Mouse (Mus musculus): ENCODE measurements at regions not wholly inside any gene's neighbourhood (a gene's known extent, or its start where the extent isn't known, plus 50 kb on each side); places are given as distances from the start of the nearest gene placed in this dataset.
A peak's percentile ranks its signal among the peaks of the same experiment; 100 is the strongest.

DNA sequence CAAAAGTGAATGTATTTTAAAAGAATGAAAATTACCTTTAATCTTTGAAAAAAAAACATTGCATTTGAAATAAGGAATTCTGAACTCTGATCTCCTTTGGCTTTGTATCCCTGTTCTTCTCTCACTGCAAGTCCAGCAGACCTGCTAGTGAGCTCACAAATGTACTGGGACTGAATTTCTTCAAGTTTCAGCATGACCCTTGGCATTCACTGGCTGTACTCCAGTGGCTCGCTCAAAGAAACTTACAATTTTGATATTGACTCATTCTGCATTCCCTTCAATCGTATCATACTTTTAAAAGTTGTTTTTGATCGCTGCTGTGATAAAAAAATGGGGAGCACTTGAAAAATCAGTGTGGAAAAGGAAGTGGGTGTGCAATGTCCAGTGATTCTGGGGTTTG lies 456.6 kb downstream of the Cd109 start:
- DNase-seq (ENCODE audit: low spot score in 2 of 2) = no peak

DNA sequence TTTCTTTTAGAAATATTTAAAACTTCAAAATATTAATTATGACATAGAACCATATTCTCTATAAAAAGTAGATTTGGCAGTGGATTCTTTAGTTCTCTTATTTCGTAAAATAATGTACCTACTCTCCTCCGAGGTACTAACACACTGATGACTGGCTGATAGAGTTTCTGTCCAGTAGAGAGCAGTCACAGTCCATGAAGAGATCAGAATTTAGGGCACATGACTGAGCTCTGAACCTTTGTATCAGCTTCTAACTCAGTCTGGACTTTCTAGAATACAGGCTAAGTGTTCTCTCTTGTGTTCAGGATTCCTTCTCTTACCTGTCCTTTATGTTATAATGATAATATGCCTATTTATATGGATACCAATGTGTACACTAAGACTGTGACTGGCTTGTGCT lies 494.3 kb downstream of the Cd109 start:
- no peak for DNase-seq (ENCODE audit: low spot score in 2 of 2)

DNA sequence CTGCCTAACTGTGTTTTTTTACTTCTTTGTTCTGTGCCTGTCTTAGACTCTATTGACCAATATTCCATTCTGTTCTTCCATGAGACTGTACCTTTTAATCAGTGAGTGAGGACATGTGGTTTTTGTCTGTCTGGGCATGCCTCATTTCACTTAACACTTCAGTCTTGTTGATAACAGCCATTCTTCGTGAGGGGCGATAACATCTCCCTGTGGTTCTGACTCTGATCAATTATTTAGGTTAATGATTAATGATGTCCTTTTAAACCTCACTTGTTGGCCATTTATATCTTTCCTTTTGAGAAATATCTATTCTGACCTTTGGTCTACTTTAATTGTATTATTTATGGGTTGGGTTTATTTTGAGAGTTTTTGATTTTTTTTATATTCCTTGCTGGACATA lies 496.0 kb downstream of the Cd109 start:
- DNase-seq (ENCODE audit: low spot score in 2 of 2) = no peak

DNA sequence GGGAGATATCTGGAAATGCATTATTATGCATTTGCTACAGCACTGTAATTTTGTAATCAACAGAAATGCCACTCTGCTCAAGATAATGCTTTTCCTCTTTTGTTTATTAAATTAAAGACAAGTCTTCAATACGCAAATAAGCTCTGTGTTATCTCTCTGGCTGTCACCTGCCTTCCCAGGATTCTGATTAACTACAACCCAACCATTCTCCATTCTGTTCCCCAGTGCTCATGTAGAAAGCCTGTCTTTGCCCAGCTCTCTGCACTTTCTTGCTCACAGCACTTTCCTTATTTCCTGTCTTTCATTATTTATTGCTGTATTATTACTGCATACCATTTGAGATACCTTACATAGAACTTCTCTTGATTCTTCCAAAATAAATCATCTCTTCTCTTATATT lies 525.6 kb downstream of the Cd109 start:
- DNase-seq (ENCODE audit: low spot score in 2 of 2) = no peak

DNA sequence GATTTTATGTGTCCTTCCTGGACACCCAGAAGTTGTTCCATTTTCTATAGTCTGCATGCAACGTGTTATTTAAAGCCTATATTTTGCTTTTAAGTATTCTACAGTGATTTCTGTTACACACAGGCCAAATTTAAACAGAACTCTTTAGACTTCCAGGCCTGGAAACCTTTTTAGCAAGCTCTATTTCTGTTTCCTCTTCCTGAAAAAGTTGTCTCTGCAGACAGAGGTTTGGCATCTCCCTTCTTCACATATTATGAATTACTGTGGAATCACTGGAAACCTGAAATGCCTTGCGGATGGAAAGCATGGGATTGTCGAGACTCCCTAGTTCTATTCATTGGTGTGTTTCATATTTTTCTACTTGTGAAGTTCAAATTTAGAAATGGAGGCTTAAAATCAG lies 530.7 kb downstream of the Cd109 start:
- DNase-seq (ENCODE audit: low spot score in 2 of 2) = no peak

DNA sequence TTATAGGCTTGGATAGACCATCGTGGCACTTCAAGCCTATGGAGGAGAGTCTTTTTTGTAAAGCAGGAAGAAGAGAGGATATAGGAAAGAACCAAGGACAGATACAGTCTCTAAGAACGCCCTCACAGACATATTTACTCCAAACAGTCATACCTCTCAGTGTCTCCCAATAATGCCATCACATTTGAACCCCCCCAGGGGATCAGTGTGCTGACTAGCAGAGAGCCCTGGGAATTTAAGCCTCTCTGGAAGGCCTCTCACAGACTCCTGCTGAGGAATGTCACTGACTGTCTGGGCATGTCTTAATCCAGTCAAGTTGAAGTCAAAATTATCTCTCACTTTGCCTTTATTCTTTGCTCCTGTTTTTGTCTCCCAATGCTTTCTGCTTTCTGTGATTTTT lies 550.2 kb downstream of the Cd109 start:
- DNase-seq (ENCODE audit: low spot score in 2 of 2) = no peak

DNA sequence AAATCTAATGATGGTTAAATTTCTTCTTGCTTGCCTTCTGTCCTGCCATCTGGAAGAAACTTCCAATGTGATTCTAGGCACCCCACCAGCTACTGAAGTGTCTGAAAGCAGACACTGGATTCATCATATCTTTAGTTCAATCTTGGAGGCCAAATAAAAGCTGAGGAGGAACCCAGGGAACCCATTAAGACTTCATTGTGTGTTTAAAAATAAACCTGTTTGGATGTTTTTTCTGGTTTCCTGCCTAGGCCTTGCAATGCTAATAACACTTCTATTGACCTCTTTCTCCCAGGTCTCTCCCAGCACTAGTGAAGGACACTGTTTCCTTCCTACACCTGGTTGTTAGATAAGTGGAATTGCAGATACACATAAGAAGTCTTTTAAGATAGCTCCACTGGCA lies 545.6 kb downstream of the Col12a1 start:
- no peak for DNase-seq (ENCODE audit: low spot score in 2 of 2)

DNA sequence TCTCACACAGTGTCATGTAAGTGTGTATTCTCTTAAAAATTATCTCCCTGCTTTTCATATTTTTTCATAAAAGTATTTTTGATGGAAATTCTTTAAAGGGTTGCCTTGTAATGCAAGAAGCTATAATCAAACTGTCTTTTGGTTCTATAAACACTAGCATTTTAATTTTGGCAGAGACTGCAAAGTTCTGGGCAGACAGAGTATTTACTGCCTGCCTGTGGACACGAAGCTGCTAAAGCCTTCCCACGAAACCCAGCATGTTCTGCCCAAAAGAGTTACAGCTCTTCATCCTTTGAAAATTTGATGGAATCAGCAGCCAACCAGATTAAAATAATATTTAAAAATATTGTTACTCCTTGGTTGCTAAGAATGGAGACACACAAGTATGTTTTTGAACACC lies 538.7 kb downstream of the Col12a1 start:
- no peak for DNase-seq (ENCODE audit: low spot score in 2 of 2)

DNA sequence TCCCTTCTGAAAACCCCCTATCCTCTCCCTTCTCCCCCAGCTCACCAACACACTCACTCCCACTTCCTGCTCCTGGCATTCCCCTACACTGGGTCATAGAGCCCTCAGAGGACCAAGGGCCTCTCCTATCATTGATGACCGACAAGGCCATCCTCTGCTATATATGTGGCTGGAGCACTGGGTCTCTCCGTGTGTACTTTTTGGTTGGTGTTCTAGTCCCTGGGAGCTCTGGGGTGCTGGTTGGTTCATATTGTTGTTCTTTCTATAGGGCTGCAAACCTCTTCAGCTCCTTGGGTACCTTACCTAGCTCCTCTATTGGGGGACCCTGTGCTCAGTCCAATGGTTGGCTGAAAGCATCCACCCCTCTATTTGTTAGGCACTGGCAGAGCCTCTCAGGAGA lies 523.2 kb downstream of the Col12a1 start:
- no peak for DNase-seq (ENCODE audit: low spot score in 2 of 2)

DNA sequence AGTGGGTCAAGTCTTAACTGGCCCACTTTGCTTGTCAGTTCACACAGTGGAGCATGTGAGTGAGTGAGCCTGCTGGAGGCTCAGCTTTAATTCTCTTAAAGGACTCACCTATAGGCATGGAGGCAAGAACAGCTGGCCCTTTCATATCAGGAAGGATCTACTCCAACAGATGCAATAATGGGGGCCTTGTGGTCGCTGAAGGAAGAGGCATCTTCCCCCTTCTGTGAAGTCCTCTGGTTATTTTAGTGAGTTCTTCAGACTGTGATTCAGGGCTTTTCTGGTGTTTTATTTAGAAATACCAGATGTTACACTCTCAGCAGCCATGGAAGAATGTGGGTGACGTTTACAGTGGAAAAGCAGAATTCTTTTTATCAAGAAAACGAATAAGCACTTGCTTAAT lies 516.9 kb downstream of the Col12a1 start:
- peak in 1 of 2 experiments; percentile 11 for DNase-seq (ENCODE audit: low spot score in 2 of 2)

DNA sequence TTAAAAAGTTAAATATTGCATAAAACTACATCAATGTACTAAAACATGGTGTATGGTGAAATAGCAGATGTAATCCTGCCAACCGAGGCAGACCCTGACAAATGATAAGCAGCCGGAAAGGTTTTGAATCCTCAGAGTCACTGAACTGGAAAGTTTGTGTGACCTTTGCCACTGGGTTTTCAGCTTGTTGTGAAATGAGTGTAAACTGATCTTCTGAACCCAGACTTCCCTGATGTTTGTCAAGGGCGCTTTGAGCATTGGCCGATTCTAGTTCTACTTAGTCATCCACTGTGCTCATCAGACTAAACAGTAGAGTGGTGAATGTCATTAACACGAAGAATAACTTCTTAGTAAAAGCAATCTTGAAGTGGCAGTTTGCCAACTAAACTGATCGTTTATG lies 505.3 kb downstream of the Col12a1 start:
- no peak for DNase-seq (ENCODE audit: low spot score in 2 of 2)

DNA sequence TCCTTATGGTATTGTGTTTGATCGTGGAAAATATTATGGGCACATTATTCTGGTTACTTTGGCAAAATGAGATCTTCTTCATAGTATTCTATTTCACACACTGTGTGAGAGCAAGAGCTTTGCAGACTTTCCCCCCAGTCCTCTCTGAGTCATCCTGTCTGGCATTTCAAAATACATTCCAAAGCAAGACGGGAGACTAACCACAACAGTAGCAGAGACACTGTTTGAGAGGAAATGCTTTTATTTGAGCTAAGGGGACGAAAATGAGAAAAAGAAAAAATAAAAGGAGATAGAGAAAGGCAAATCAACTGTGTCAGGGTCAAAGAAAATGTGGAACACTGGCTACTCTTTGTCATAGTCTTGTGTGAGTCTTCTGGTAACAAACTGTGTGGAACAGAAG lies 502.6 kb downstream of the Col12a1 start:
- DNase-seq (ENCODE audit: low spot score in 2 of 2) = peak in 1 of 2 experiments; percentile 22

DNA sequence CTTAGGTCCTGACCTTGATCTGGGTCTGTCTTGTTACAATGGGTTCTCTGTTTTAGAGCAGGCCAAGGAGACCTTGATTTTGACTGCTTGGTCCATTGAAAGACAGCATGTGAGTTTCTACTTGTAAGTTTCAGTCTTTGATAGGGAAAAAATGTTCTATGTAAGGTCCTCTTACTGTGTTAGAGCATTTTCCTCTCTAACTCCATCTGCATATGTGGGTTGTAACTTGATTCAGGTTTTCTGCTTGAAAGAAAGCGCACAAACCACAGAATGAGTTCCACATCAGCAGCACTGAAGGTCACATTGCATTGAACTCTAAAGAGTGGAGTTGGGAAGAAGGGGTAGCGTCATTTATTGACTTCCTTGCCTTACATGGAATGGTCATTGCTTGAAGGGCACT lies 502.2 kb downstream of the Col12a1 start:
- no peak for DNase-seq (ENCODE audit: low spot score in 2 of 2)

DNA sequence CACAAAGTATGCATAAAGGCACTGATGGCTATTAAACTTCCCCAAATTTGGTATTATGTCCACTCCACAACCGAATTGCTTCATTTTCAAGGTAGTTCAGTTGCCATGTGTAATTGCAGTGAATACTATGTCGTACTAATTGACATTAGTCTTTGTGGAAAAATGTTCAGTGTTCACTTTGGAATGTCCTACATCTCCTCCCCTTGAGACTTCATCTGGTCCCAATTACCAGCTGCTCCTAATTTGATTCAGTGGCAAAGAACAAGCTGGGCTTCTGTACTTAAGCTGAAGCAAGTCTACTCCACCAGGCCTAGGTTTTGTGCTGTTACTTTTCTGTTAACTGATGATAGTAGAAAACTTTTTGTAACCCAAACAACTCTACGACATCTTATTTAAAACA lies 485.6 kb downstream of the Col12a1 start:
- no peak for DNase-seq (ENCODE audit: low spot score in 2 of 2)

DNA sequence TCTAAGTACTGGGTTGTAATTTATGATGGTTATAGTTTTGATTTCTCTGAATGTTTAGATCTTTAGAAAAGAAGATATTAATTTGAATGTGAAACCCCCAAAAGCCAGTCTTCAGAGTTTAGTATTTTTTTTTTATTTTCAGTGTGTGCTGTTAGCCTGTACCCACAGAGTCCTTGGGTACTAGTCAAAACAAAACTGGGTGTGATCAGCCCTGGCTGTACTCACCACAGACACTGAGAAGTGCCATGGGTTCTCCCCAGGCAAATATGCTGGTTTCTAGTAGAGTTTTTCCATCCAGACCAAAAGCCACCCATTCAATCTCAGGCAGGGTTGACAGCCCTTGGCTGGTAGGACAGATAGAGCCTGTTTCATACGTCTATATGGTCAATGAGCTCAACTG lies 484.9 kb downstream of the Col12a1 start:
- DNase-seq (ENCODE audit: low spot score in 2 of 2) = no peak

DNA sequence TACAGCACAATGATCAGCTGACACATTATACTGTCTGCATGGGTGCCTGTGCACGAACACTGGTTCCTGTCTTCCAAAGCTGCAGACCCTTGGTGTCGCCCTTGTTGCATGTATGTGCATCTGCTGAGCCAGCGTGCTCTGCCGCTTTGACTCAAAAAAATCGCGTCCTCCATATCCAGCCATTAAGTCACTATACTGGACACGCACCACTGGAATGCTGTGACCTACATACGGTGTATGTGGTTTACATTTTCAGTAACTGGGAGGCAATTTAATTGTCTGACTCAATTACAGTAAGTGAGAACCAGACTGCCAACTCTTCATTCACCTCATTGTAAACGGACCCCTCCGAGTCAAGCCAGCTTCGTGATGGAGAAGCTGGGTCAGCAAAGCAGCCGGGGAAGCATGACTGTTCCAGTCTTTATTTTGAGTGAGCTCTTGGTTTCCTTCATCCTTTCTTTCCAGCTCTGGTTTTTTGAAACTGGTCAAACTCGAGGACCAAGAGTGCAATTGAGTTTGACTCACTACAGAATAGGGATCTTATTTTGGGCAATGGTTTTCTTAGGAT lies 448.9 kb downstream of the Col12a1 start:
- DNase-seq (ENCODE audit: low spot score in 2 of 2) = no peak

DNA sequence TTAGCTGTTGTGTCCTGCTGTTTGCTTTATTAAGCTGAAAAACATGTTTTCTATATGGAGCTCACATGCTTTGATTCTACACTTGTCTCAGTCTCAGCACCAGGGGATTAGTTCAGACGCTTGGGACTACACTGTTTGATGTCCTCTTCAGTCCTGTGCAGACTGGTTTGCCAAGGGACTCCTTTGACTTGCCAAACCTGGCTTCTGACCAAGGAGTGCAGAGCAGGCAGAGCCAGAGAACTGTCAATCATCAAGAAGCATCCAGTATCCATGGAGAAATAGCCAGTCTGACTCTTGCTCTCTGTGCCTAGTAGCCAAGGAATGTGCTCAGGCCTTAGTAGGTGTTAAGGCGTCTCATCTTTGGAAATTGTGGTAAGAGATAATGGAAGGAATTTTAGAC lies 448.4 kb downstream of the Col12a1 start:
- DNase-seq (ENCODE audit: low spot score in 2 of 2) = no peak

DNA sequence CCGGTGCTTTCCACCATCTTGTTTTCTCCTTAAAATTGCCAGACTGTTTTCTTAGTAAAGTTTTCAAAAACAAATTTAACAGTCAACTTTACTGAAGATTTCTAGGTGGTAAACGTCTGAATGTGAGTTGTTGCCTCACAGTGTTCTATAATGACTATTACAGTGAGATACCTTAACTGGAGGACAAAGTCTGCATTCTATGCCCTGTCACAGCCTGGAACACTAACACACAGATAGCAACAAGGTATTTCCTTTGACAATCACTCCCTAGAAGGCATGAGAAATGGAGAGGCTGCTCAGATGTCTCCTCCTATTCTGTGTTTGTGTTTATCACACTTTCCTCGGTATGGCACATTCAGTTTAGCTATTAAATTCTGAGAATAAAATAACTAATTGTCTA lies 430.8 kb downstream of the Col12a1 start:
- DNase-seq (ENCODE audit: low spot score in 2 of 2) = no peak

DNA sequence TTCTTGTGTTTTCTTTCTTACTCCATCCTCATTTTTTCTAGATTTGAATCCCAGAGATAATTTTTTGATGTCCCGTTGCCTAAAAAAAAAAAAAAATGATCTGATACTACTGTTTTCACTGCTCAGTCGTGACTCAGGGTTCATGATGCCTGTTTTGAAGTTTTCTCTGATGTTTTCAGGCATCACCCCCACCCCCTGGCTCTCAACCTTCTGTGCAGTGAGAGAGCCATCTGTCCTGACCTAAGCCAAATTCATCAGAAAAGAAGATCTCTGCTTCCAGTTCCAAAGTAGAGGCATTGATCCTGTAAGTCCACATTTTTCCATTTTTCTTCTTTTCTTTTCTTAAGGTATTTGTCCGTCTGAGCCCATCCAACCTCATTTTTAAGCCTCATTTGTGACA lies 423.3 kb downstream of the Col12a1 start:
- DNase-seq (ENCODE audit: low spot score in 2 of 2) = no peak

DNA sequence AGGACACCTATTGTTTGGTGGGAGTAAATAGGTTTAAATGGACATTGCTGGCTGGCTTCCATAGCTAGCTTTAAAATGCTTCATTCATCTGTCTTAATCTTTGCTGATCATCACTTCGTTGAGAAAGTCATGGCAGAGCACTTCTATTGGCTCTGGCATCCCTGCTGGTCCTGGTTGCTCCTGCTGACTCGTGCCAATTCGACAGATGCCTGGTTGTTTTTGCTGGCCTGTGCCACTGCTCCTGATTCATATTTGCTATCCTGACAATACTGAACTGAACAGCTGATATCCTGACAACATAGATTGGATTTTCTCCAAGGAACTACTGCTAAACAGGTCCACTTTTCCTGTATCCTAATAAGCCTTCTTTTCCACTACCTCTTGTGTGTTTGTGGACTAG lies 417.1 kb downstream of the Col12a1 start:
- DNase-seq (ENCODE audit: low spot score in 2 of 2) = no peak

DNA sequence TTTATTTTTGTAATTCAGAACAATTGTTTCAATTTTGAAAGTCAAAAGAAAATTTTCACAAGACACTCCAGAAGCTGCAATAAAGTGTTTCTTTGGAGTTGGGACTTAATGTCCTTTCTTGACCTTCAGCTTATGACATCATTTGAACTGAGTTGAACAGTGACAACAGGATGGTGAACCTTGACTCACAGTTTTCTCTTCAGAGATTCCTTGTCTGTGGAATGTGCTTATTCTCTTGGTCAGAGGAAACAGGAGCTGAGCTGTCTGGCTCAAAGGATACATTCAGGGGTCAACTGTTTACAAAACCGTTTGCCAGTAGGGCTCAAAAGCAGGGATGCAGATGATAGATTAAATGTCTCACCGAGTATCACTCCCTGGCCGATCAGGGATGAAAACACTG lies 408.0 kb downstream of the Col12a1 start:
- DNase-seq (ENCODE audit: low spot score in 2 of 2) = no peak

DNA sequence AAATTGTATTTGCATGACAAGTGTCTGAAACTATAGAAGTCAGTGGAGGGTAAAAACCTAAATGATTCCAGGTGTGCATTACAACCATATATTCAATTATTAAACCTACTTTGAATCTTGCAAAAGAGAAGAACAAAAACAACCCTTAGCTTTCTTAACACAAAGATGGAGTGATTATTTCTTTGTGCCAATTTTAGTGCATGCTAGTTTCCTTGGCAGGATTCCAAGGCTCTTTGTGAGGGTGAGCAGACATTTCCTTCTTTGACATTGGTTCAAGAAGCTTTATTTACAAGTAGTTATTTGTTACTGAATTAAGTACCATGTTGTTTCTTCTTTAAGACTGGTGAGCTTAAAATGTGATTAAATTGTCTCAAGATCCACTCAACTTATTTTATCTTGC lies 401.2 kb downstream of the Col12a1 start:
- no peak for DNase-seq (ENCODE audit: low spot score in 2 of 2)

DNA sequence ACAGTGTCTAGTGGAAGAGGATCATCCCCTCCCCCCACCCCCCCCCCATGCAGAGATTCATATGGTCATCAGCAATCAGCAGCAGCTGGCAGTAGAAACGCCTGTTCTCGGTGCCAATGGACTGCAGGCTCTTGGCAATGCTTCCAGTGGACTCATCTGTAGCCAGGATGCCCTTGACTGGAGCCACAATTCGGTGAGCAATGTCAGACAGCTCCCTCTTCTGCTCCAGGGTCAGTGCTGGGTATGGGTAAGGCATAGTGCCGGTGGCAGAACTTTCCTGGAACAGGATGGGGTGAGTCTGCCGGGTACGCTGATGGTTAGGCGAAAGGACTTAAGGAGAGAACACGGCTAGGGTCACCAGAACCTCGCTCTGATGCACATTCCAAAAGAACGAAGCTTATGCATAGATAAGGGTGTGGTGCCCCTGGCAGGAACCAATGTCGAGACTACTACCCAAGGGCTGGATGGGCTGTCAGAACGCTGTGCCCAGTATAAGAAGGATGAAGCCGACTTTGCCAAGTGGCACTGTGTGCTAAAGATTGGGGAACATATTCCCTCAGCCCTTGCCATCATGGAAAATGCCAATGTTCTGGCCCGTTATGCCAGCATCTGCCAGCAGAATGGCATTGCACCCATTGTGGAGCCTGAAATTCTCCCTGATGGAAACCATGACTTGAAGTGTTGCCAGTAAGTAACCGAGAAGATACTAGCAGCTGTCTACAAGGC lies 372.1 kb downstream of the Col12a1 start:
- DNase-seq (ENCODE audit: low spot score in 2 of 2) = no peak

DNA sequence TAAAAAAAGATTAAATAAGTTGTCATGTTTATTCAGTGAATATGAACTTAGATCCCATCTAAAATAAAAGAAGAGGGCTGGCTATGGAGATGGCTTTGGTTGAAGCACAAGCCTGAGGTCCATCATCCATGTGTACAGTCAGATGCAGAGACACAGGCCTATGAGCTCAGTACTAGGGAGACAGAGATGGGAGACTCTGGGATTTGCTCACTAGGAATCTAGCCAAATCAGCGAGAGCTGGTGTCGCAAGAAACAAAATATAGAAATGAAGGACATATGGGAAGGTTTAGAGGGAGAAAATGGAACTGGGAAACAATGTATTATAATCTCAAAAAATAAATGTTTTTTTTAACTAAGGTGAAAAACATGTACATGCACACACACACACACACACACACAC lies 326.6 kb downstream of the Col12a1 start:
- DNase-seq (ENCODE audit: low spot score in 2 of 2) = no peak
